Mouse (Mus musculus) small intestine, adult 2 months (tissue): ENCODE results near the gene Tldc2.

Experiments used
- CTCF ChIP-seq: fragments of 200-500 bp; IDR thresholded peaks from 2 replicates; pipeline ENCODE4 v1.5.1; 2012; ENCODE audit warnings: low read depth, mild to moderate bottlenecking, control low read depth, inconsistent platforms, low read length, moderate library complexity, mixed read lengths; ENCODE audit not compliant: insufficient replicate concordance, insufficient read length; ENCODE audit errors: extremely low read depth
- POLR2A ChIP-seq: fragments of 200-500 bp; IDR thresholded peaks from 2 replicates; pipeline ENCODE4 v1.6.1; 2012; ENCODE audit warnings: low read depth, mild to moderate bottlenecking, control low read depth, inconsistent platforms, low read length, moderate library complexity

DNA sequence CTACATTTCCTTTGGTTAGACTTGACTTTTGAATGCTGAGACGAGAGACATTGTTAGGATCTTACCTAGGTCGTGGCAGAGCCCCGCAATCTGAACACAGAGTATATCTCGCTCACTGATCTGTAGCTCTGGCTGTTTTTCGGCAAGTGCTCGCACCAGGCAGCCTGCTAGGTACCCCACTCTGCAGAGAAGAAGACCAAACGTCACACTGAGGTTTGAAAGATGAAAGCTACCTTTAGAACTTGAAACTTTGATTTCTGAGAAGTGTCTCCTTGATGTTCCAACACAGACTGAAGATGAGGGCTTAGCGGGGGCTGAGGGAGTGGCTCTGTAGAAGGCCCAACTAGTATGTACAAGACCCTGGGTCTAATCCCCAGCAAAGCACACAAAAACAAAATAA lies 34.9 kb downstream of the Tldc2 start:
- TF ChIP-seq CTCF (no peak), POLR2A (no peak)
